Mouse (Mus musculus): Measurements from ENCODE around the gene Rangrf.

DNA sequence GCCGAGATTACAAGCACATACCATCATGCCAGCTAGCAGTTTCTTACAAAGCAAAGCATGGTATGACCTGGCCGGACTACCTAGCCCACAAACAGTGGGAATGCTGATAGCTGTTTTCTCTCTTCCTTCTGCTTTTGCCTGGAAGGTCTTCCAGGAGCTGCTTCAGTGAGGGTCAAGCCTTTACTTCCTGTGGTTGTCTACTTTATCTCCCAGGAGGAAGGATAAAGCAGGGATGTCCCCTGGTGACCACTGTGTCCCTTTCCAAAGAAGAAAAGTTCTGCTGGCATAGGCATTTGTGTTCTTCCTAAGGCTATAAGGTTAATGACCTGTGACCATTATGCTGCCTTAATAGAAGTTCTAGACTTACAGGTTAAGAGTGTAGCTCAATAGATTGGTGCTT lies 11.6 kb downstream of the Rangrf start:
- no peak for TF ChIP-seq GATA1 (IDR thresholded peaks at IDR 0.05; ENCODE audit: borderline replicate concordance, low read length)
- no peak for TF ChIP-seq CTCF (IDR thresholded peaks at IDR 0.05; ENCODE audit: low read depth, low read length)
- no peak for TF ChIP-seq POLR2AphosphoS5 (IDR thresholded peaks at IDR 0.05; ENCODE audit: insufficient replicate concordance, low read depth, low read length)

All from G1E (cell line).